Mouse (Mus musculus) lung, adult 2 months (tissue): ENCODE data around the gene Rpl14.

Experiments
- CTCF ChIP-seq: fragments of 200-500 bp; IDR thresholded peaks from 2 replicates; pipeline ENCODE4 v1.5.1; 2011; ENCODE audit warnings: mild to moderate bottlenecking, low read length, control low read depth; ENCODE audit not compliant: insufficient read depth
- POLR2A ChIP-seq: fragments of 200-500 bp; IDR thresholded peaks from 2 replicates; pipeline ENCODE4 v1.6.1; 2011; ENCODE audit warnings: low read depth, mild to moderate bottlenecking, control low read depth, low read length, borderline replicate concordance; ENCODE audit errors: extremely low read depth

GRCm38 (mm10) chr9:120577133-120577651 is 5.9 kb downstream of the Rpl14 start:
- peak; percentile 87 for TF ChIP-seq POLR2A
- no peak for TF ChIP-seq CTCF
